Mouse (Mus musculus): ENCODE data around the gene Cdkl4. TPM values are rescaled to one million over a fixed set of nuclear protein-coding genes. Genes with fewer than 3 reads are reported as not detected.

Cdkl4 gene
- polyA plus RNA-seq, 1 experiment from 2014 or later = 1.4 TPM

DNA sequence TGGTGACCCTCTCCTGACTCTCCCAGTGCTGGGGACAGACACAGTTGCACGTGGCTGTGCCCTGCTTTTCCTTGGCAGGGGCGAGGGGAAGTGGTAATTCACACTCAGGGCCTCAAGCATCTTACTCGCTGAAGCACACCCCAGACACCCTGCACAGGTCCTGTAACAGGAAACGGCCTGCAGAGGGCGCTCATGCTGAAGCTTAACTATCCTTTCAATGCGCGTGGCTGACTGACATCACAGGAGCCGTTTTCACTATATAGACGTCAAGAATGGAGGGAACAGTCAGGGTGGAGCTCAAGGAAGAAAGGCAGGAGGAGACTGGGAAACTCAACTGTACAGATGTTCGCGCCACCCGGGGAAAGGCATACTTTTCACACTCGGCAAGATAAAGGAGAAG lies 23.8 kb upstream of the Cdkl4 start:
- whole genome bisulfite sequencing = 63% methylated on average over 13 of the region's 13 CpGs
- no peak for ATAC-seq (replicated peaks; ENCODE audit: insufficient number of reproducible peaks, low FRiP score, low TSS enrichment, low read depth)
- Histone ChIP-seq H3K27me3 (ENCODE audit: control insufficient read depth, insufficient read depth, low read length) (no peaks in the 10 kb centered on the region), H3K27ac (replicated peaks; ENCODE audit: low read depth, low read length) (no peak overlapping the region), H3K9me3 (replicated peaks; ENCODE audit: control insufficient read depth, low read length) (no peaks in the 10 kb centered on the region), H3K36me3 (replicated peaks; ENCODE audit: control insufficient read depth, insufficient read depth, low read depth, low read length) (peaks cover 15% of the 10 kb centered on the region), H3K4me2 (ENCODE audit: low read depth, low read length) (no peak overlapping the region), H3K4me3 (ENCODE audit: low read depth, low read length) (no peak overlapping the region), H3K9ac (replicated peaks; ENCODE audit: low read length) (no peak overlapping the region), H3K4me1 (ENCODE audit: control insufficient read depth, insufficient read depth, low read length) (no peaks in the 10 kb centered on the region)
- DNase-seq (ENCODE audit: low spot score) = peak; percentile 69

DNA sequence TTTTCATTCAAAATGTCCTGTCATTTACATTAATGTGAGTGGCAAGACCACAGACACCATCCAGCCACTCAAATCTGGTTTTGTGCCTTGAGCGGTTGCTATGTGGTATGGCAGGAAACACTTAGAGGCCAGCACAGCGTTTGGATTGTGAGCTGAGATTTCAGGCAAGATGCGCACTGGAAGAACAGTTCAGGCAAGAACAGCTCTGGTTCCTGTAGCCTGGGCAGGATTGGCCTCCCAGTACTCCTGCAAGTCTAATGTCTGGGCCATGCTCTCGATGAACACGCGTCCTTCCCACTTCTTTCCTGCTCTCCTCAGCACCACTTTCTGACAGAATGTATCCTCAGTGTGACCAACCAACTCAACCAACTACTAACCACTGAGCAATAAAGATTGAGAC lies 5.4 kb upstream of the Cdkl4 start:
- Histone ChIP-seq H3K4me3 (ENCODE audit: low read depth, low read length) (no peak overlapping the region), H3K27ac (replicated peaks; ENCODE audit: low read depth, low read length) (no peak overlapping the region), H3K27me3 (ENCODE audit: control insufficient read depth, insufficient read depth, low read length) (no peaks in the 10 kb centered on the region), H3K4me1 (ENCODE audit: control insufficient read depth, insufficient read depth, low read length) (no peaks in the 10 kb centered on the region), H3K36me3 (replicated peaks; ENCODE audit: control insufficient read depth, insufficient read depth, low read depth, low read length) (no peaks in the 10 kb centered on the region; the same call in 1 of the 2 replicates), H3K9ac (replicated peaks; ENCODE audit: low read length) (no peak overlapping the region), H3K9me3 (replicated peaks; ENCODE audit: control insufficient read depth, low read length) (no peaks in the 10 kb centered on the region), H3K4me2 (ENCODE audit: low read depth, low read length) (no peak overlapping the region)
- WGBS = 93% methylated on average over 6 of the region's 6 CpGs
- no peak for ATAC-seq (replicated peaks; ENCODE audit: insufficient number of reproducible peaks, low FRiP score, low TSS enrichment, low read depth)
- no peak for DNase-seq (ENCODE audit: low spot score)

- Histone ChIP-seq H3K9ac (replicated peaks; ENCODE audit: low read length) (no peak overlapping the region), H3K27ac (replicated peaks; ENCODE audit: low read depth, low read length) (no peak overlapping the region), H3K4me3 (ENCODE audit: low read depth, low read length) (no peak overlapping the region), H3K4me2 (ENCODE audit: low read depth, low read length) (no peak overlapping the region), H3K9me3 (replicated peaks; ENCODE audit: control insufficient read depth, low read length) (no peaks in the 10 kb centered on the region), H3K4me1 (ENCODE audit: control insufficient read depth, insufficient read depth, low read length) (no peaks in the 10 kb centered on the region), H3K36me3 (replicated peaks; ENCODE audit: control insufficient read depth, insufficient read depth, low read depth, low read length) (no peaks in the 10 kb centered on the region; the same call in 1 of the 2 replicates), H3K27me3 (ENCODE audit: control insufficient read depth, insufficient read depth, low read length) (no peaks in the 10 kb centered on the region)
- ATAC-seq (replicated peaks; ENCODE audit: insufficient number of reproducible peaks, low FRiP score, low TSS enrichment, low read depth) (no peak), DNase-seq (ENCODE audit: low spot score) (no peak)
- 73% methylated on average over 6 of the region's 6 CpGs for WGBS
These were observed 2.3 kb upstream of the Cdkl4 start for GRCm38 (mm10) chr17:80579901-80580300.

DNA sequence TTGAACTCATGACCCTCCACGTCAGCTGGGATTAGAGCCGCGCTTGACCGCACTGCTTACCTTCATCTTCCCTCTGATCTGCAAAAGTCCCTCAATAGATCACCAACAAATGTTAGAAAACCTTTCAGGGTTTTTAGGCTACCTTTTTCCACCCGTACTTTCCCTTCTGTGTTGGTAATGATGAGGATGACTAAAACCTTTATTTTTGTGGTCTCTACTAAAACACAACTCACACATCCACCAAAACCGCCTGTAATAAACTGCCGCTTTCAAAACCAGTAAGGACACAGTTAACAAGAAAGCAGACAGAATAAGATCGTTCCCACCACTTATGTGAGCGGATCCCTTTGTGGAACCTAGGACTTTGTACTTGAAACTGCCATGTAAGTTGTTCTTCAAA lies 1.5 kb upstream of the Cdkl4 start:
- no peak overlapping the region for H3K27ac ChIP-seq (replicated peaks; ENCODE audit: low read depth, low read length)
- H3K4me2 ChIP-seq (ENCODE audit: low read depth, low read length) = no peak overlapping the region
- H3K36me3 ChIP-seq (replicated peaks; ENCODE audit: control insufficient read depth, insufficient read depth, low read depth, low read length) = no peaks in the 10 kb centered on the region; the same call in 1 of the 2 replicates
- H3K27me3 ChIP-seq (ENCODE audit: control insufficient read depth, insufficient read depth, low read length) = no peaks in the 10 kb centered on the region
- DNase-seq (ENCODE audit: low spot score) (no peak), ATAC-seq (replicated peaks; ENCODE audit: insufficient number of reproducible peaks, low FRiP score, low TSS enrichment, low read depth) (no peak)
- H3K9me3 ChIP-seq (replicated peaks; ENCODE audit: control insufficient read depth, low read length) = no peaks in the 10 kb centered on the region
- H3K4me1 ChIP-seq (ENCODE audit: control insufficient read depth, insufficient read depth, low read length) = no peaks in the 10 kb centered on the region
- H3K9ac ChIP-seq (replicated peaks; ENCODE audit: low read length) = no peak overlapping the region
- 89% methylated on average over 9 of the region's 9 CpGs for WGBS
- H3K4me3 ChIP-seq (ENCODE audit: low read depth, low read length) = no peak overlapping the region

DNA sequence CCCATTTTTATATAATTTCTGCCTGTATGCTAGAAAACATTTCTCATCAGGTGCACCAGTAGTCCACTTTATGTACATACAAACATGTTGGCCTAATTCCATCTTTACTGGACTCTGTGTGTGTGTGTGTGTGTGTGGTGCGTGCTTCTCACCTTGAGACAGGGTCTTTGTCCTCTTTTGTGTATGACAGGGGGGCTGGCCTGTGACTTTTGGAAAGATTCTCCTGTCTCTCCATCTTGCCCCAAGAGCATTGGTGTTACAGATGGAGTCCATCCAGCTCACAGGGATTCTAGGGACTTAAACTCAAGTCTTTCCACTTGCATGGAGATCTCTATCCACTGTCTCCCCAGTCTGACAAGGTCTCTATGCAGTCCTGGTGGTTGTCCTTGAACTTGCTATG lies 428 bp upstream of the Cdkl4 start:
- no peak for ATAC-seq (replicated peaks; ENCODE audit: insufficient number of reproducible peaks, low FRiP score, low TSS enrichment, low read depth)
- Histone ChIP-seq H3K4me1 (ENCODE audit: control insufficient read depth, insufficient read depth, low read length) (no peaks in the 10 kb centered on the region), H3K27ac (replicated peaks; ENCODE audit: low read depth, low read length) (no peak overlapping the region), H3K4me3 (ENCODE audit: low read depth, low read length) (no peak overlapping the region), H3K27me3 (ENCODE audit: control insufficient read depth, insufficient read depth, low read length) (no peaks in the 10 kb centered on the region), H3K9me3 (replicated peaks; ENCODE audit: control insufficient read depth, low read length) (no peaks in the 10 kb centered on the region), H3K36me3 (replicated peaks; ENCODE audit: control insufficient read depth, insufficient read depth, low read depth, low read length) (no peaks in the 10 kb centered on the region), H3K9ac (replicated peaks; ENCODE audit: low read length) (no peak overlapping the region), H3K4me2 (ENCODE audit: low read depth, low read length) (no peak overlapping the region)
- WGBS = 90% methylated on average over 1 of the region's 1 CpGs
- DNase-seq (ENCODE audit: low spot score) = no peak

DNA sequence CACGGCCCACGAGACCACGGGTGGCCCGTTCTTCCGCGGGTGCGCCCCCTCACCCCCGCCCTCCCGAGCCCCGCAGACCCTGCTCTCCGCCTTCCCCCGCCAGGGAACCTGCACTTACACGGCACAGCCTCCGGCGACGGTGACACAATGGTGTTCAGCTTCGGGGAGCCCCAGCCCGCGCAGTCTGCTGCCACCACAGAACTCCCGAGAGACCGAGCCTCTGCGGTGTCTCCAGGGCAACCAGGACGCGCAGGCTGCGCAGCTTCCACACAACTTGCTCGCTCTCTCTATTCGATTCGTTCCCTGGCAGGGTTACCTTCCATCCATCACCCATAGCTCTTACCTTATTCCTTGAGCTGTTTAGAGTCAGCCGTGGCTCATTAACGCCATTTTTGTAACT lies 399 bp downstream of the Cdkl4 start:
- WGBS = 1% methylated on average over 30 of the region's 30 CpGs
- DNase-seq (ENCODE audit: low spot score) (peak; percentile 77), ATAC-seq (replicated peaks; ENCODE audit: insufficient number of reproducible peaks, low FRiP score, low TSS enrichment, low read depth) (peak; percentile 92)
- Histone ChIP-seq H3K4me3 (ENCODE audit: low read depth, low read length) (peak overlapping the region; percentile 44), H3K27ac (replicated peaks; ENCODE audit: low read depth, low read length) (no peak overlapping the region), H3K9ac (replicated peaks; ENCODE audit: low read length) (peak overlapping the region; percentile 67), H3K27me3 (ENCODE audit: control insufficient read depth, insufficient read depth, low read length) (no peaks in the 10 kb centered on the region), H3K36me3 (replicated peaks; ENCODE audit: control insufficient read depth, insufficient read depth, low read depth, low read length) (no peaks in the 10 kb centered on the region), H3K9me3 (replicated peaks; ENCODE audit: control insufficient read depth, low read length) (no peaks in the 10 kb centered on the region), H3K4me1 (ENCODE audit: control insufficient read depth, insufficient read depth, low read length) (no peaks in the 10 kb centered on the region; the same call in 1 of the 2 replicates), H3K4me2 (ENCODE audit: low read depth, low read length) (peak overlapping the region; percentile 95)

GRCm38 (mm10) chr17:80575008-80575407 lies 2.6 kb downstream of the Cdkl4 start:
- Histone ChIP-seq H3K9me3 (replicated peaks; ENCODE audit: control insufficient read depth, low read length) (no peaks in the 10 kb centered on the region), H3K4me3 (ENCODE audit: low read depth, low read length) (no peak overlapping the region), H3K4me2 (ENCODE audit: low read depth, low read length) (no peak overlapping the region), H3K4me1 (ENCODE audit: control insufficient read depth, insufficient read depth, low read length) (no peaks in the 10 kb centered on the region; the same call in 1 of the 2 replicates), H3K9ac (replicated peaks; ENCODE audit: low read length) (no peak overlapping the region), H3K36me3 (replicated peaks; ENCODE audit: control insufficient read depth, insufficient read depth, low read depth, low read length) (no peaks in the 10 kb centered on the region), H3K27ac (replicated peaks; ENCODE audit: low read depth, low read length) (no peak overlapping the region), H3K27me3 (ENCODE audit: control insufficient read depth, insufficient read depth, low read length) (no peaks in the 10 kb centered on the region)
- ATAC-seq (replicated peaks; ENCODE audit: insufficient number of reproducible peaks, low FRiP score, low TSS enrichment, low read depth) (no peak), DNase-seq (ENCODE audit: low spot score) (no peak)
- WGBS = 65% methylated on average over 7 of the region's 7 CpGs

DNA sequence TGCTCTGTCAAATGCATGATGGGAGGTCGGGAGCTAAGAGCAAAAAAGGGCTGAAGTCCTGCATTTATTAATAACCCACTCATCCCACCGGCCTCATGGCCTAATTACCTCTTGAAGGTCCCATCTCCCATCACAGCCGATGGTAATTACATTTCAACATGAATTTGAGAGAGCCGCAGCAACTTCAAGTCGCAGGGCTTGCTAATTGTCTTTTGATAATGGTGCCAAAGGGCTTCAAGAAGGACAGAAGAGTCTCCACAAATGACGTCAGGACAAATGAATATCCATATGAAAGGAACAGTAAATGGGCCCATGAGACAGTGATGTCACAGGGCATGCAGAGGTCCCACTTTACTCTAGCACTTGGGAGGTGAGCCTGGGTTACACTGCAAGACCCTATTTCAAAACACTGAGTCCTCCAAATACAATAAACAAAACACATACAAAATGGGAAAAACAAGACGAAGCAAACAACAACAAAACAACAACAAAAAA lies 3.1 kb downstream of the Cdkl4 start:
- WGBS = 75% methylated on average over 7 of the region's 7 CpGs
- Histone ChIP-seq H3K27ac (replicated peaks; ENCODE audit: low read depth, low read length) (no peak overlapping the region), H3K9ac (replicated peaks; ENCODE audit: low read length) (no peak overlapping the region), H3K4me1 (ENCODE audit: control insufficient read depth, insufficient read depth, low read length) (no peaks in the 10 kb centered on the region; the same call in 1 of the 2 replicates), H3K27me3 (ENCODE audit: control insufficient read depth, insufficient read depth, low read length) (no peaks in the 10 kb centered on the region), H3K4me2 (ENCODE audit: low read depth, low read length) (no peak overlapping the region), H3K36me3 (replicated peaks; ENCODE audit: control insufficient read depth, insufficient read depth, low read depth, low read length) (no peaks in the 10 kb centered on the region), H3K4me3 (ENCODE audit: low read depth, low read length) (no peak overlapping the region), H3K9me3 (replicated peaks; ENCODE audit: control insufficient read depth, low read length) (no peaks in the 10 kb centered on the region)
- ATAC-seq (replicated peaks; ENCODE audit: insufficient number of reproducible peaks, low FRiP score, low TSS enrichment, low read depth) (no peak), DNase-seq (ENCODE audit: low spot score) (no peak)
